Mouse (Mus musculus) lung, postnatal 0 days (tissue): ENCODE measurements at regions not wholly inside any gene's neighbourhood (a gene's known extent, or its start where the extent isn't known, plus 50 kb on each side); places are given as distances from the start of the nearest gene placed in this dataset.

Experiments
- ATAC-seq: fragments of 200-750 bp; cut with Nextera tagmentation; 2 replicates; pipeline ENCODE4 v1.8.0; 2017; ENCODE audit warnings: moderate library complexity
- DNase-seq: peaks from one replicate; pipeline ENCODE4 v3.0.0-alpha.2; 2016; ENCODE audit warnings: low spot score
- H3K27ac ChIP-seq: fragments of 300-500 bp; sonication (generic); 2 replicates; pipeline ENCODE4 v1.5.1; 2014; ENCODE audit warnings: antibody characterized with exemption, mild to moderate bottlenecking, low read length, mixed read lengths
- H3K27me3 ChIP-seq: fragments of 300-500 bp; sonication (generic); replicated peaks from 2 replicates; pipeline ENCODE4 v1.6.1; 2014; ENCODE audit warnings: low read length, mixed read lengths; ENCODE audit not compliant: insufficient read depth
- H3K36me3 ChIP-seq: fragments of 300-500 bp; sonication (generic); 2 replicates; pipeline ENCODE4 v1.6.1; 2014; ENCODE audit warnings: low read length, mixed read lengths; ENCODE audit not compliant: insufficient read depth
- H3K4me1 ChIP-seq: fragments of 300-500 bp; sonication (generic); 2 replicates; pipeline ENCODE4 v1.6.1; 2014; ENCODE audit warnings: antibody characterized with exemption, low read depth, low read length, mixed read lengths; ENCODE audit not compliant: insufficient read depth
- H3K4me2 ChIP-seq: fragments of 300-500 bp; sonication (generic); replicated peaks from 2 replicates; pipeline ENCODE4 v1.6.1; 2014; ENCODE audit warnings: low read depth, mild to moderate bottlenecking, low read length, moderate library complexity, mixed read lengths
- H3K4me3 ChIP-seq: fragments of 300-500 bp; sonication (generic); 2 replicates; pipeline ENCODE4 v1.5.1; 2014; ENCODE audit warnings: low read depth, low read length
- H3K9ac ChIP-seq: fragments of 300-500 bp; sonication (generic); replicated peaks from 2 replicates; pipeline ENCODE4 v1.6.1; 2014; ENCODE audit warnings: low read depth, mild to moderate bottlenecking
- H3K9me3 ChIP-seq: fragments of 300-500 bp; sonication (generic); 2 replicates; pipeline ENCODE4 v1.6.1; 2016; ENCODE audit warnings: low read length, mixed read lengths
- CTCF ChIP-seq: IDR thresholded peaks from 2 replicates; pipeline ENCODE4 v1.5.1; 2016; ENCODE audit warnings: antibody characterized with exemption, mild to moderate bottlenecking
- EP300 ChIP-seq: IDR thresholded peaks from 2 replicates; pipeline ENCODE4 v1.6.1; 2016; ENCODE audit warnings: antibody characterized with exemption, mild to moderate bottlenecking, control low read depth
- WGBS: fragments of 180-500 bp; shearing (Covaris S2); extraction: QIAGEN DNeasy Blood & Tissue Kit; methylation state at CpG from one replicate; pipeline ENCODE4 v1.1.7; 2014; 5-methylcytosine and 5-hydroxymethylcytosine counted together

- Histone ChIP-seq H3K9me3 (no peaks in the 10 kb centered on the region), H3K27me3 (no peaks in the 10 kb centered on the region), H3K4me3 (no peak overlapping the region), H3K4me2 (no peak overlapping the region), H3K9ac (no peak overlapping the region), H3K36me3 (no peaks in the 10 kb centered on the region), H3K4me1 (no peaks in the 10 kb centered on the region), H3K27ac (no peak overlapping the region)
- TF ChIP-seq CTCF (no peak), EP300 (no peak)
- ATAC-seq: no peak
- 63% methylated on average over 3 of the region's 3 CpGs for WGBS
- DNase-seq: no peak
These were observed 50.6 kb upstream of the Gsap start for GRCm38 (mm10) chr5:21135476-21135875.

GRCm38 (mm10) chr5:21136081-21136480, 50.0 kb upstream of the Gsap start:
- ATAC-seq (no peak), DNase-seq (no peak)
- H3K4me1 ChIP-seq: no peaks in the 10 kb centered on the region
- no peak overlapping the region for H3K4me3 ChIP-seq
- no peak overlapping the region for H3K4me2 ChIP-seq
- TF ChIP-seq EP300 (no peak), CTCF (no peak)
- 42% methylated on average over 3 of the region's 3 CpGs for WGBS
- no peaks in the 10 kb centered on the region for H3K36me3 ChIP-seq
- H3K27me3 ChIP-seq: no peaks in the 10 kb centered on the region
- no peak overlapping the region for H3K27ac ChIP-seq
- no peaks in the 10 kb centered on the region for H3K9me3 ChIP-seq
- H3K9ac ChIP-seq: no peak overlapping the region
